Mouse (Mus musculus) cerebellum, adult 9-11 months (tissue): ENCODE measurements at regions not wholly inside any gene's neighbourhood (a gene's known extent, or its start where the extent isn't known, plus 50 kb on each side); places are given as distances from the start of the nearest gene placed in this dataset.
A peak's percentile ranks its signal among the peaks of the same experiment; 100 is the strongest.

Experiments used
- DNase-seq: peaks from one replicate; pipeline ENCODE4 v3.0.0; 2022

GRCm38 (mm10) chr2:75144861-75145260 lies 319.3 kb downstream of the Mtx2 start:
- DNase-seq = no peak

GRCm38 (mm10) chr2:75146256-75146655 lies 320.7 kb downstream of the Mtx2 start:
- no peak for DNase-seq

GRCm38 (mm10) chr2:75147399-75147798 lies 321.8 kb downstream of the Mtx2 start:
- no peak for DNase-seq

- no peak for DNase-seq
Measured at GRCm38 (mm10) chr2:75147967-75148366, 322.4 kb downstream of the Mtx2 start.

GRCm38 (mm10) chr2:75149036-75149435 lies 323.4 kb downstream of the Mtx2 start:
- no peak for DNase-seq

- no peak for DNase-seq
Measured at GRCm38 (mm10) chr2:75149562-75149961, 324.0 kb downstream of the Mtx2 start.

- DNase-seq = peak; percentile 5
Measured at GRCm38 (mm10) chr2:75150986-75151385, 325.4 kb downstream of the Mtx2 start.

GRCm38 (mm10) chr2:75151519-75151918 lies 325.9 kb downstream of the Mtx2 start:
- DNase-seq = no peak

- DNase-seq = no peak
Measured at GRCm38 (mm10) chr2:75152477-75152990, 326.9 kb downstream of the Mtx2 start.

GRCm38 (mm10) chr2:75154448-75154847 lies 328.8 kb downstream of the Mtx2 start:
- DNase-seq = no peak

- no peak for DNase-seq
Measured at GRCm38 (mm10) chr2:75158581-75158980, 333.0 kb downstream of the Mtx2 start.

- no peak for DNase-seq
Measured at GRCm38 (mm10) chr2:75161075-75161474, 335.5 kb downstream of the Mtx2 start.

GRCm38 (mm10) chr2:75164987-75165386 lies 339.4 kb downstream of the Mtx2 start:
- DNase-seq = no peak

GRCm38 (mm10) chr2:75176267-75176666 lies 350.7 kb downstream of the Mtx2 start:
- no peak for DNase-seq

GRCm38 (mm10) chr2:75183293-75183692 lies 357.7 kb downstream of the Mtx2 start:
- no peak for DNase-seq

GRCm38 (mm10) chr2:75202587-75203220 lies 377.1 kb downstream of the Mtx2 start:
- no peak for DNase-seq

- DNase-seq = no peak
Measured at GRCm38 (mm10) chr2:75208821-75209758, 383.5 kb downstream of the Mtx2 start.

- no peak for DNase-seq
Measured at GRCm38 (mm10) chr2:75209790-75210583, 384.4 kb downstream of the Mtx2 start.

GRCm38 (mm10) chr2:75216931-75217330 lies 391.3 kb downstream of the Mtx2 start:
- DNase-seq = no peak

- DNase-seq = no peak
Measured at GRCm38 (mm10) chr2:75220775-75221359, 395.3 kb downstream of the Mtx2 start.

- peak; percentile 14 for DNase-seq
Measured at GRCm38 (mm10) chr2:75224443-75224842, 398.8 kb downstream of the Mtx2 start.

GRCm38 (mm10) chr2:75240976-75241375 lies 415.4 kb downstream of the Mtx2 start:
- DNase-seq = no peak
